Mouse (Mus musculus) liver, postnatal 0 days (tissue): ENCODE measurements around the gene Id3. TPM values are rescaled to one million over a fixed set of nuclear protein-coding genes. Genes with fewer than 3 reads are reported as not detected.
A peak's percentile ranks its signal among the peaks of the same experiment; 100 is the strongest.

Experiments
- ATAC-seq: fragments of 200-750 bp; cut with Nextera tagmentation; 2 replicates; pipeline ENCODE4 v1.8.0; 2017; ENCODE audit warnings: mild to moderate bottlenecking, moderate library complexity
- DNase-seq: peaks from one replicate; pipeline ENCODE4 v3.0.0-alpha.2; 2016
- H3K27ac ChIP-seq: fragments of 300-500 bp; sonication (generic); 2 replicates; pipeline ENCODE4 v1.5.1; 2014; ENCODE audit warnings: antibody characterized with exemption, moderate library complexity, mild to moderate bottlenecking, low read depth
- H3K27me3 ChIP-seq: fragments of 300-500 bp; sonication (generic); 2 replicates; pipeline ENCODE4 v1.6.1; 2014; ENCODE audit warnings: low read length, control low read depth, mixed read lengths; ENCODE audit not compliant: insufficient read depth
- H3K36me3 ChIP-seq: fragments of 300-500 bp; sonication (generic); replicated peaks from 2 replicates; pipeline ENCODE4 v1.6.1; 2014; ENCODE audit warnings: mild to moderate bottlenecking, control low read depth, low read length, moderate library complexity, mixed read lengths; ENCODE audit not compliant: insufficient read depth
- H3K4me1 ChIP-seq: fragments of 300-500 bp; sonication (generic); 2 replicates; pipeline ENCODE4 v1.6.1; 2014; ENCODE audit warnings: antibody characterized with exemption, mild to moderate bottlenecking, control low read depth; ENCODE audit not compliant: insufficient read depth
- H3K4me2 ChIP-seq: fragments of 300-500 bp; sonication (generic); 2 replicates; pipeline ENCODE4 v1.6.1; 2014; ENCODE audit warnings: low read depth, mild to moderate bottlenecking, low read length, moderate library complexity, mixed read lengths
- H3K4me3 ChIP-seq: fragments of 300-500 bp; sonication (generic); 2 replicates; pipeline ENCODE4 v1.5.1; 2014; ENCODE audit warnings: low read depth, low read length
- H3K9ac ChIP-seq: fragments of 300-500 bp; sonication (generic); replicated peaks from 2 replicates; pipeline ENCODE4 v1.6.1; 2014; ENCODE audit warnings: mild to moderate bottlenecking, moderate library complexity
- H3K9me3 ChIP-seq: fragments of 300-500 bp; sonication (generic); 2 replicates; pipeline ENCODE4 v1.6.1; 2016; ENCODE audit warnings: mild to moderate bottlenecking, control low read depth, low read length, mixed read lengths
- CTCF ChIP-seq: sonication (generic); IDR thresholded peaks from 2 replicates; pipeline ENCODE4 v1.5.1; 2016; ENCODE audit warnings: antibody characterized with exemption, low read depth
- EP300 ChIP-seq: IDR thresholded peaks from 2 replicates; pipeline ENCODE4 v1.6.1; 2016; ENCODE audit warnings: antibody characterized with exemption, low read depth, mild to moderate bottlenecking
- WGBS: fragments of 180-500 bp; shearing (Covaris S2); extraction: QIAGEN DNeasy Blood & Tissue Kit; methylation state at CpG from one replicate; pipeline ENCODE4 v1.1.7; 2014; ENCODE audit not compliant: insufficient replicate concordance; 5-methylcytosine and 5-hydroxymethylcytosine counted together
- polyA plus RNA-seq: library from polyadenylated mRNA; unstranded; fragments of >200 nt; fragmentation: Nextera tagmentation; extraction: Ambion mirVana; gene quantifications from 2 replicates; pipeline ENCODE4 v1.2.1, GENCODE M21; 2015

Id3 gene
- polyA plus RNA-seq, 1 experiment from 2014 or later: 77.3 TPM

DNA sequence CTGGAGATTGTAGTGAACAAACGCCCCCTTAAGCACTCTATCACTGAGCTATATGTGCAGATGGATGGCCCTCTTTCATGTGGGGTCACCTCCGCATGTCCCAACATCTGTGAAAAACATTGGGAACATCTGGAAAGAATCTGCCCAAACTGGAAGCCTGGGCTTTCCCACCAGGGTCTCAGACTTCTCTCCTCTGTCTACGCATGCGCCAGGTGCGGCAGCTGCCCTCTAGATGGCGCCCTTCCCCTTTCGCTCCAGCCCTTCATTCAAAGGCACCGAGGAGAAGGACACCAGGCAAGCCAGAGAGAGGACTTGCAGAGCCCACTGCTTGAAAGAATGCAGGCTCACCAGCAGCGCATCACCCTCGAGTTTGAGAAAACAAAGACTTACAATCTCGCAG is 20.2 kb downstream of the Id3 start:
- Histone ChIP-seq H3K4me1 (no peaks in the 10 kb centered on the region), H3K27ac (no peak overlapping the region), H3K9me3 (no peaks in the 10 kb centered on the region), H3K36me3 (no peaks in the 10 kb centered on the region), H3K27me3 (no peaks in the 10 kb centered on the region), H3K9ac (no peak overlapping the region), H3K4me3 (no peak overlapping the region), H3K4me2 (no peak overlapping the region)
- peak; percentile 100 for TF ChIP-seq CTCF
- TF ChIP-seq EP300: no peak
- peak; percentile 73 for ATAC-seq
- DNase-seq: peak; percentile 92
- 4% methylated on average over 11 of the region's 11 CpGs for WGBS

DNA sequence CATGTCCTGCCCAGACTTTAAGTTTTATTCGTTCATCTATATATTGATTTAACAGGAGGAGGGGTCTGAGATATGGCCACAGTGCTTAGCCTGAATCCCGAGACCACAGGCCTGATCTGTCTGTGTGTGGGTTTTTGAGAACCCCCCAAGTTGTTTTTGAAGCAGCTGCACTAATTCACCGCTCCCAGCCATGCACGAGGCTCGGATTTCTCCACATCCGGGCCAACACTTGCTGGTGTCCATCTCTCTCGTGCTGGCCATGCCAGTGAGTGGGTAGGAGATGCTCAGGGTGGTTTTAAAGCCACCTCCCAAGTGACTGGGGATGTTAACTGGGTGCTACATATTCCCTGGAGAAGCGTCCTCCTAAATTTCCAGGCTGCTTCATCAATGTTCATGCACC is 21.7 kb downstream of the Id3 start:
- H3K27me3 ChIP-seq: no peaks in the 10 kb centered on the region
- H3K9me3 ChIP-seq: no peaks in the 10 kb centered on the region
- H3K4me1 ChIP-seq: no peaks in the 10 kb centered on the region
- H3K27ac ChIP-seq: no peak overlapping the region
- ATAC-seq (no peak), DNase-seq (no peak)
- H3K9ac ChIP-seq: no peak overlapping the region
- H3K4me3 ChIP-seq: no peak overlapping the region
- H3K36me3 ChIP-seq: no peaks in the 10 kb centered on the region
- TF ChIP-seq EP300 (no peak), CTCF (no peak)
- no peak overlapping the region for H3K4me2 ChIP-seq
- 90% methylated on average over 8 of the region's 8 CpGs for WGBS

DNA sequence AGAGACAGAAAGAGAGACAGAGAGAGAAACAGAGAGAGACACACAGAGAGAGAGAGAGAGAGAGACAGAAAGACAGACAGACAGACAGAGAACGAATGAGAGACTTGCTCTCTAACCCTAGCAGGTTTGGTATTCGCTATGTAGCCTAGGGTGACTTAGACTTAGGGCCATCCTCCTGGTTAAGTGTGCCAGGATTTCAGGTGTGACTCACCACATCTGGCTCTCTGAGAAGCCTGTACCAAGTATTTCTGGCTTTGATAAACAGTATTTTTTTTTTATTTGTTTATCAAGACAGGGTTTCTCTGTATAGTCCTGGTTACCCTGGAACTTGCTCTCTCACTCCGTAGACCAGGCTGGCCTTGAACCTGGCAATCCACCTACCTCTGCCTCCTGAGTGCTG is 24.4 kb downstream of the Id3 start:
- DNase-seq (no peak), ATAC-seq (no peak)
- Histone ChIP-seq H3K27me3 (no peaks in the 10 kb centered on the region), H3K4me1 (peaks cover 6% of the 10 kb centered on the region; the same call in 1 of the 2 replicates), H3K27ac (no peak overlapping the region), H3K9me3 (no peaks in the 10 kb centered on the region), H3K4me2 (no peak overlapping the region), H3K36me3 (no peaks in the 10 kb centered on the region), H3K4me3 (no peak overlapping the region), H3K9ac (no peak overlapping the region)
- WGBS: 79% methylated on average over 3 of the region's 3 CpGs
- no peak for TF ChIP-seq CTCF
- TF ChIP-seq EP300: no peak

DNA sequence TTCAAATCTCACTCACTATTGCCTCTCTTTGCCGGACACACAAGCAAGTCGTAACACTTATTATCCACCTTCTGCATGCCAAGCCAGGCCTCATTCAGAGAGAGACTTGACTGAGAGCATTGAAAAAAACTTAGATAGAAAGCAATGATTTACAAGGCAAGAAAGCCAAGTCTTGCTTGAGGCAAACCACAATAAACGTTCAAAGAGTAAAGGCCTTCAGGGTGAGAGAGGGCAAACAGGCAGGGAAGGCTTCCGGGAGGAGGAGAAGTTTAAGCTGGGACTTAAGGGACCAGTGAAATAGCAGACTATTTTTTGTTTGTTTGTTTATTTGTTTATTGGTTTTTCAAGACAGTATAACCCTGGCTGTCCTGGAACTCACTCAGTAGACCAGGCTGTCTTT is 27.1 kb downstream of the Id3 start:
- no peaks in the 10 kb centered on the region for H3K9me3 ChIP-seq
- peaks cover 8% of the 10 kb centered on the region for H3K36me3 ChIP-seq
- H3K4me2 ChIP-seq: no peak overlapping the region
- H3K4me3 ChIP-seq: no peak overlapping the region
- DNase-seq (no peak), ATAC-seq (no peak)
- 78% methylated on average over 4 of the region's 4 CpGs for WGBS
- H3K27me3 ChIP-seq: no peaks in the 10 kb centered on the region
- no peak overlapping the region for H3K9ac ChIP-seq
- H3K4me1 ChIP-seq: peaks cover 25% of the 10 kb centered on the region
- H3K27ac ChIP-seq: no peak overlapping the region
- no peak for TF ChIP-seq EP300
- TF ChIP-seq CTCF: no peak

DNA sequence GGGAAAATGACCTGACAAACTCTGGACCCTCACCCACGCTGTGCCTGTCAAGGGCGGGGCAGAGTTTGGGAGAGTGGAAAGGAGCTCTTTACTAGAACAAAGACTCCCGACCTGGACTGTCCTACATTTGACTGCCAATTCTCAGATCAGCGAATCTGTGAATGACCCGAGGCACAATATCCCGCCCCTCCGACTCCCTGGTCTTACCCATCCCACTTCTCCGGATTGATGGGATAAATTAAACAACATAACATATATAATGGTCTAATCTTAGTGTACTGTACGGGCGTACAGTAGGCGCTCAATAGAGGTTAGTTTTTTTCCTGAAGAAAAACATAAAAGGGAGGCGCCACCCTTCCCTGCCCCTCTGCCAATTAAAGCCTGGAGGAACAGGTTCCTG is 28.2 kb downstream of the Id3 start:
- 36% methylated on average over 12 of the region's 12 CpGs for whole genome bisulfite sequencing
- H3K9ac ChIP-seq: peak overlapping the region; percentile 96
- H3K27me3 ChIP-seq: no peaks in the 10 kb centered on the region
- TF ChIP-seq EP300 (no peak), CTCF (no peak)
- H3K36me3 ChIP-seq: peaks cover 9% of the 10 kb centered on the region
- peak overlapping the region; percentile 90 for H3K4me2 ChIP-seq
- H3K9me3 ChIP-seq: no peaks in the 10 kb centered on the region
- DNase-seq (no peak), ATAC-seq (no peak)
- peaks cover 36% of the 10 kb centered on the region for H3K4me1 ChIP-seq
- H3K4me3 ChIP-seq: peak overlapping the region; percentile 79
- peak overlapping the region; percentile 98 for H3K27ac ChIP-seq

DNA sequence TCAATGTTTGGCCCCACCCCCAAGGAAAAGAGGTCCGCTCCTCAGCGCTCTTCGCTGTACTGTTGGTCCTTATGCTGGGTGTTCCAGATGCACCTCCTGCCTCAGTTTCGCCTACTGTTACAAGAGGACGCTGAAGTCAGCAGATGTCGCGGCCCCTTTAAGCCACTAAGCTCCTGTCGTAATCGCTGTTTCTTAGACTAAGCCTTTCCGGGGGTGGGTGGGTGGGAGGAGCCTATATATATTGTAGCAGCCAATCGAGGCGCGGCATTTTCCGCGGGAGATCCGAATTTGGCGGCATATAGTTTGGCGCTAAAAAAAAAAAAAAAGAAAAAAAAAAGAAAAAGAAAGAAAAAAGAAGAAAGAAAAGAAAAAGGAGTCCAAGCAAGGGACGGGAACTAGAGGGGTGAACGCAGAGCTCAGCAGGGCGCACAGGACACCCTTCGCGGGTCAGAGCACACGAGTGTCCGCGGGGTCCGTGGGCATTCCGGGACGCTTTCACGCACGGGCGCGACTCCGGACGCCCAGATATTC is 28.8 kb downstream of the Id3 start, which contains the start of gene E2f2:
TSS of gene E2f2 (plus strand) at position 384 of the 531 bp plus-strand sequence.
- 2% methylated on average over 35 of the region's 35 CpGs for WGBS
- peaks cover 9% of the 10 kb centered on the region for H3K36me3 ChIP-seq
- peak within 1 kb of the TSS; percentile 96 for H3K9ac ChIP-seq
- ATAC-seq: peak; percentile 37
- no peaks in the 10 kb centered on the region for H3K27me3 ChIP-seq
- peaks cover 42% of the 10 kb centered on the region for H3K4me1 ChIP-seq
- no peaks in the 10 kb centered on the region for H3K9me3 ChIP-seq
- peak within 1 kb of the TSS; percentile 98 for H3K27ac ChIP-seq
- DNase-seq: peak; percentile 86
- peak within 1 kb of the TSS; percentile 79 for H3K4me3 ChIP-seq
- H3K4me2 ChIP-seq: peak within 1 kb of the TSS; percentile 90
- TF ChIP-seq CTCF (no peak), EP300 (no peak)
